Mouse (Mus musculus) limb, embryonic 14.5 days (tissue): ENCODE data around the gene Pear1. TPM values are rescaled to one million over a fixed set of nuclear protein-coding genes. Genes with fewer than 3 reads are reported as not detected.

Experiments used
- ATAC-seq: fragments of 200-750 bp; cut with Nextera tagmentation; 2 replicates; pipeline ENCODE4 v1.8.0; 2017; ENCODE audit warnings: low read depth, moderate number of reproducible peaks, moderate TSS enrichment; ENCODE audit not compliant: low FRiP score
- DNase-seq: peaks from one replicate; pipeline ENCODE4 v3.0.0-alpha.2; 2015; ENCODE audit warnings: low spot score
- H3K27ac ChIP-seq: fragments of 300-500 bp; sonication (generic); replicated peaks from 2 replicates; pipeline ENCODE4 v1.5.1; 2014; ENCODE audit warnings: low read depth, mild to moderate bottlenecking, low read length, moderate library complexity, mixed read lengths
- H3K27me3 ChIP-seq: fragments of 300-500 bp; sonication (generic); 2 replicates; pipeline ENCODE4 v1.6.1; 2014; ENCODE audit warnings: low read length, mixed read lengths; ENCODE audit not compliant: control insufficient read depth, insufficient read depth
- H3K36me3 ChIP-seq: fragments of 300-500 bp; sonication (generic); 2 replicates; pipeline ENCODE4 v1.6.1; 2014; ENCODE audit warnings: mild to moderate bottlenecking, low read length, moderate library complexity, mixed read lengths; ENCODE audit not compliant: control insufficient read depth, insufficient read depth
- H3K4me1 ChIP-seq: fragments of 300-500 bp; sonication (generic); 2 replicates; pipeline ENCODE4 v1.6.1; 2014; ENCODE audit warnings: antibody characterized with exemption, low read length, mixed read lengths; ENCODE audit not compliant: control insufficient read depth, insufficient read depth
- H3K4me2 ChIP-seq: fragments of 300-500 bp; sonication (generic); replicated peaks from 2 replicates; pipeline ENCODE4 v1.6.1; 2014; ENCODE audit warnings: low read depth, mild to moderate bottlenecking, low read length, moderate library complexity; ENCODE audit not compliant: severe bottlenecking
- H3K4me3 ChIP-seq: fragments of 300-500 bp; sonication (generic); replicated peaks from 2 replicates; pipeline ENCODE4 v1.5.1; 2014; ENCODE audit warnings: low read length
- H3K9ac ChIP-seq: fragments of 300-500 bp; sonication (generic); 2 replicates; pipeline ENCODE4 v1.6.1; 2014; ENCODE audit warnings: mild to moderate bottlenecking, low read depth, low read length, moderate library complexity; ENCODE audit not compliant: severe bottlenecking
- H3K9me3 ChIP-seq: fragments of 300-500 bp; sonication (generic); 2 replicates; pipeline ENCODE4 v1.6.1; 2016; ENCODE audit warnings: low read length; ENCODE audit not compliant: control insufficient read depth
- POLR2A ChIP-seq: fragments of 200-500 bp; IDR thresholded peaks from 2 replicates; pipeline ENCODE4 v1.8.0; 2012; ENCODE audit warnings: inconsistent platforms, mild to moderate bottlenecking, moderate library complexity, borderline replicate concordance; ENCODE audit not compliant: insufficient read depth, insufficient read length; ENCODE audit errors: extremely low read depth
- WGBS: fragments of 180-500 bp; shearing (Covaris S2); extraction: QIAGEN DNeasy Blood & Tissue Kit; methylation state at CpG from one replicate; pipeline ENCODE4 v1.1.7; 2014; 5-methylcytosine and 5-hydroxymethylcytosine counted together
- polyA plus RNA-seq, 2 experiments: library from polyadenylated mRNA; depleted of rRNA in 1 of 2; stranded (reverse) in 1 of 2; unstranded in 1 of 2; fragments of >200 nt; fragmentation: Nextera tagmentation in 1 of 2; extraction: Ambion mirVana in 1 of 2; gene quantifications; 2 replicates each; pipeline versions ENCODE4 v1.2.1 to v1.2.3; 2012 to 2014

The Pear1 gene
- polyA plus RNA-seq, 2 experiments = 21.5 to 47.2 TPM

- no peaks in the 10 kb centered on the region for H3K27me3 ChIP-seq
- peak; percentile 86 for ATAC-seq
- WGBS = 36% methylated on average over 6 of the region's 6 CpGs
- H3K27ac ChIP-seq = no peak overlapping the region
- H3K9me3 ChIP-seq = no peaks in the 10 kb centered on the region
- no peaks in the 10 kb centered on the region for H3K36me3 ChIP-seq
- no peak overlapping the region for H3K9ac ChIP-seq
- peak; percentile 69 for DNase-seq
- H3K4me2 ChIP-seq = no peak overlapping the region
- H3K4me3 ChIP-seq = no peak overlapping the region
- H3K4me1 ChIP-seq = peaks cover 8% of the 10 kb centered on the region
- no peak for TF ChIP-seq POLR2A
Measured at GRCm38 (mm10) chr3:87785626-87786214, 38.4 kb downstream of the Pear1 start.

- TF ChIP-seq POLR2A = no peak
- 73% methylated on average over 5 of the region's 5 CpGs for WGBS
Measured at GRCm38 (mm10) chr3:87785156-87785555, 39.0 kb downstream of the Pear1 start.

GRCm38 (mm10) chr3:87783282-87784023, 40.7 kb downstream of the Pear1 start:
- no peak for ATAC-seq
- H3K9me3 ChIP-seq = no peaks in the 10 kb centered on the region
- TF ChIP-seq POLR2A = no peak
- DNase-seq = no peak
- H3K27me3 ChIP-seq = no peaks in the 10 kb centered on the region
- no peak overlapping the region for H3K9ac ChIP-seq
- WGBS = 81% methylated on average over 23 of the region's 25 CpGs
- no peak overlapping the region for H3K4me3 ChIP-seq
- H3K27ac ChIP-seq = no peak overlapping the region
- H3K36me3 ChIP-seq = no peaks in the 10 kb centered on the region
- H3K4me1 ChIP-seq = no peaks in the 10 kb centered on the region
- no peak overlapping the region for H3K4me2 ChIP-seq

More at GRCm38 (mm10) chr3:87785156-87785555, 39.0 kb downstream of the Pear1 start:
- no peaks in the 10 kb centered on the region for H3K9me3 ChIP-seq
- H3K9ac ChIP-seq = no peak overlapping the region
- H3K4me1 ChIP-seq = peaks cover 8% of the 10 kb centered on the region
- H3K36me3 ChIP-seq = no peaks in the 10 kb centered on the region
- no peak overlapping the region for H3K4me3 ChIP-seq
- no peak for DNase-seq
- no peak for ATAC-seq
- no peak overlapping the region for H3K27ac ChIP-seq
- no peak overlapping the region for H3K4me2 ChIP-seq
- H3K27me3 ChIP-seq = no peaks in the 10 kb centered on the region

- no peak for DNase-seq
- H3K9me3 ChIP-seq = no peaks in the 10 kb centered on the region
- 34% methylated on average over 2 of the region's 2 CpGs for WGBS
- no peak for ATAC-seq
- H3K9ac ChIP-seq = no peak overlapping the region
- H3K27ac ChIP-seq = no peak overlapping the region
- no peaks in the 10 kb centered on the region; the same call in 1 of the 2 replicates for H3K27me3 ChIP-seq
- H3K36me3 ChIP-seq = no peaks in the 10 kb centered on the region
- no peaks in the 10 kb centered on the region for H3K4me1 ChIP-seq
- no peak for TF ChIP-seq POLR2A
- H3K4me2 ChIP-seq = no peak overlapping the region
- no peak overlapping the region for H3K4me3 ChIP-seq
Measured at GRCm38 (mm10) chr3:87779086-87779485, 45.0 kb downstream of the Pear1 start.

GRCm38 (mm10) chr3:87778283-87778682, 45.8 kb downstream of the Pear1 start:
- ATAC-seq (no peak), DNase-seq (no peak)
- no peaks in the 10 kb centered on the region for H3K4me1 ChIP-seq
- H3K4me2 ChIP-seq = no peak overlapping the region
- no peak overlapping the region for H3K27ac ChIP-seq
- WGBS = 51% methylated on average over 23 of the region's 23 CpGs
- TF ChIP-seq POLR2A = no peak
- H3K36me3 ChIP-seq = no peaks in the 10 kb centered on the region
- H3K4me3 ChIP-seq = no peak overlapping the region
- H3K27me3 ChIP-seq = no peaks in the 10 kb centered on the region; the same call in 1 of the 2 replicates
- H3K9me3 ChIP-seq = no peaks in the 10 kb centered on the region
- H3K9ac ChIP-seq = no peak overlapping the region; the same call in 1 of the 2 replicates
